Mouse (Mus musculus) thymus, postnatal 14 days (tissue): ENCODE measurements at regions not wholly inside any gene's neighbourhood (a gene's known extent, or its start where the extent isn't known, plus 50 kb on each side); places are given as distances from the start of the nearest gene placed in this dataset.

Source experiments
- DNase-seq: peaks from one replicate; pipeline ENCODE4 v3.0.0; 2021

DNA sequence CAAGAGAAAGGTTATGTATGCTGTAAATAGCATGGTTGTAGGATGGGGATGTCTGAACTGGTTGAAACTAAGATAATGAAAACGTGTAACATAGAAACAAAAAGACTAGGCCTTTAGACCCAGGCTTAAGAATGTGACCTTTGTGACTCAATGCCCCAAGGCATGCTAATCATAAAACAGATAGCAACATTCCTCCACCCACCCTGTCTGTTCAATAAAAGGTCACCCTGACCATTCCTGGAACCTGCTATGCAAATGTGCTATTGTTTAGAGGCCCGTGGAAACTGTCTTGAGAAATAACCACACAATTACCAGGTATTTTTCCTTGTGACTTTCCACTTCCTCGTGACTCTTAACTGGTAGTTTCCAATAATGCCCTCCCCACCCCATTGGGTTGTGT, 288.3 kb upstream of the Alcam start:
- DNase-seq, result no peak

DNA sequence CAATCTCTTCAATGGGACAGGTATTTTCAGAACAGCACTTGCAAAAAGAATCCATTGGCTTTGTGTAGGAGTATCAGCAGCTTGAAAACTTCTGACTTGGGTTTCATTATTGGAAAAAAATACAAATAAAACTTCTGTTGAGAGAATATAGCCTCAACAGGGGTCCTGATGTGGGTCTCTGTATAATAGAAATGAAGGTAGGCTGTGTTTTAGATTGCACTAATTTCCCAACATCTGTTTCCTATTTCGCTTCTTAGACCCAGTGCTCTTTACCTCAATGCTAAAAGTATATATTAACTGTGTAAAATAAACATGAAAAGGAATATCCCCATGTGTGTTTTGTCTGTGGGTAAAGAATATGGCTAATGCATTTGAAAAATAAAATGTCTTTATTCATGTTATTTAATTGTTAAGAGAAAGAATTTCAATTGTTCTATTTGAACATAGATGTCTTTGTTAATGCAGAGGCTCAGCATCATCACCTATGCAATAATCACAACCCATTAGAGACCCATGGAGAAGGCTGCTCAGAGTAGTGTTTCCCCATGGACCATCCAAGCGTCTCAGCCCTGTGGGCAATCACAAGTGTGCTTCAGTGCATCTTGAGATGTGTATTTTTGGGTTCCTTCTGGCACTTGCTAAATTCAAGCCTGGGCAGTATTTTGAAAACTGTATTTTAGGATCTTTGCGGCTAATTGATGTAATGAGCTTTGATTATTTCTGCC, 272.4 kb upstream of the Alcam start:
- no peak for DNase-seq

- DNase-seq, result no peak
Observed at GRCm38 (mm10) chr16:52718231-52718932, 264.5 kb upstream of the Alcam start.

DNA sequence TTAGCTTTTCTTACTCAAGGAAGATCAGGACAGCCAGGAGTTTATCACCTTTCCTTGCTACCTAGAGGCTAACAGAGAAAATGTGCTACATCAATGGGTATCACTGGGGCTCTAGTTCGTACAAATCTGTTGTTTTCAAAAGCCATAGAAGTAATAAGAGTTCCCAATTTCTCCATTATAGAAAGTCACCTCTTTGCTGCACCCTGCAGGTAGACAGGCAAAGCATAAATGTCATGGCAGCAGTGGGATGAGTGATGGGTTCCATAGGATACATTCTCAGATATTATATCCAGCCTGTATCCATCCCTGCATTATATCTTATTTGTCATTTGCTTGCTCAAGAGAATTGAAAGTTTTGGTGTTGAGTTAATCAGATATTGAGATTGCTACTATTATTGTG, 236.4 kb upstream of the Alcam start:
- DNase-seq, result no peak

GRCm38 (mm10) chr16:52654825-52655224, 201.0 kb upstream of the Alcam start:
- no peak for DNase-seq
